Mouse (Mus musculus): ENCODE measurements around the gene Pik3c2a. TPM values are rescaled to one million over a fixed set of nuclear protein-coding genes. Genes with fewer than 3 reads are reported as not detected.
"Not testable (repeated sequence)": the region's sequence is repeated elsewhere in the genome, so short reads cannot be mapped to it uniquely, and the experiment has no call there.

Gene Pik3c2a
- total RNA-seq, 2 experiments from 2014 or later: 26.6 to 33.3 TPM

GRCm38 (mm10) chr7:116409438-116409837 is 33.8 kb downstream of the Pik3c2a start:
- DNase-seq (ENCODE audit: low spot score in 2 of 2): no peak

DNA sequence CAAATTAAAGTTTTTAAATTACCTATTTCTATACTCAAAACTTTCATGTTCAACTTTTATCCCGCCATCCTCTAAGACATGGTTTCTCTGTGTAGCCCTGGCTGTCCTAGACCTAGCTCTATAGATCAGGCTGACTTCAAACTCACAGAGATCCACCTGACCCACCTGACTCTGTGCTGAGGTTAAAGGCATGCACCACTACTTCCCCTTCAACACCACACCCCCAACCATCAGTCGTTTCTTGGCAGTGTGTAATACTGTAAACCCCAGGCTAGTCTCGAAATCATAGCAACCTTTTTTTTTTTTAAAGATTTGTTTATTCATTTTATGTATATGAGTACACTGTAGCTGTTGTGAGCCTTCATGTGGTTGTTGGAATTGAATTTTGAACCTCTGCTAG is 50.9 kb downstream of the Pik3c2a start:
- DNase-seq (ENCODE audit: low spot score in 2 of 2): no peak

DNA sequence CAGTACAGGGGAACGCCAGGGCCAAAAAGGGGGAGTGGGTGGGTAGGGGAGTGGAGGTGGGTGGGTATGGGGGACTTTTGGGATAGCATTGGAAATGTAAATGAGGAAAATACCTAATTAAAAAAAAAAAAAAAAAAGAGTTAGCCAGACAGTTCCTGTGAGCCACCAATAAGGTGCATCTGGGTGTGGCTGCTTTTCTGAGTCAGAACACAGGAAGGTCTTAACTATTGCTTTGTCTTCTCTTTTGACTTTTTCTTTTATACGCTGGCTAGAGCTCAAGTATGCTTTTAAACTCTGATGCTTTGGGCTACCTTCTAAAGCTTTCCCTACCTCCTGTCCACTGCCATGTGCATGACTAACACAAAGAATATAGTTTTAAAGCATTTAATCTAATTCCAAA is 55.9 kb downstream of the Pik3c2a start:
- DNase-seq (ENCODE audit: low spot score in 2 of 2): not testable (repeated sequence)

DNA sequence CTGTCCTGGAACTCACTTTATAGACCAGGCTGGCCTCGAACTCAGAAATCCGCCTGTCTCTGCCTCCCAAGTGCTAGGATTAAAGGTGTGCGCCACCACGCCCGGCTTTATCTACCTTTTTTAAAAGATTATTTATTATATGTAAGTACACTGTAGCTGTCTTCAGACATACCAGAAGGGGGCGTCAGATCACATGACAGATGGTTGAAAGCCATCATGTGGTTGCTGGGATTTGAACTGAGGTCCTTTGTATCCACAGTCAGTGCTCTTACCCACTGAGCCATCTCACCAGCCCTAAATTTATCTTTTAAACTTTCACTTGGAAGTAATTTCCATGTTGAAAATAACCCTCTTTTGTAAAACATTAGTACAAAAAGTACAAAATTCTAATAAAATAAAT is 64.1 kb downstream of the Pik3c2a start:
- DNase-seq (ENCODE audit: low spot score in 2 of 2): not testable (repeated sequence)

GRCm38 (mm10) chr7:116374284-116374683 is 69.0 kb downstream of the Pik3c2a start:
- no peak for DNase-seq (ENCODE audit: low spot score in 2 of 2)

DNA sequence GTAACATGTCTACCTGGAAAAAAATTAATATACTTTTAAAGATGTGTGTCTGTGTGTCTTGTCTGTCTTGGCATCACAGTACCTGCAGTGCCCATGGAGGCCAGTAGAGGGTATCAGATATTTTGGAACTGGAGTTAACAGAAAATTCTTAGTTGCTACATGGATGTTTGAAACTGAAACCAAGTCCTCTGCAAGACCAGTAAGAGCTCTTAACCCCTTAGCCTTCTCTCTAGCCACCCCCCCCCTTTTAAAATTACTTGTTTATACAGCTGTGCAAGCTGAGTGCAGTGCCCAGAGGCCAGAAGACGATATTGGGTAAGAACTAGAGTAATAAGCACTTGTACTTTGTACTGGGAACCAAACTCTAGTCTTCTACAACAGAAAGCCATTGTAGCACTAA is 107.0 kb downstream of the Pik3c2a start:
- peak; percentile 21 to 59 for DNase-seq (ENCODE audit: low spot score in 2 of 2)

- no peak for DNase-seq (ENCODE audit: low spot score in 2 of 2)
Observed at GRCm38 (mm10) chr7:116335133-116335532, 108.1 kb downstream of the Pik3c2a start.

DNA sequence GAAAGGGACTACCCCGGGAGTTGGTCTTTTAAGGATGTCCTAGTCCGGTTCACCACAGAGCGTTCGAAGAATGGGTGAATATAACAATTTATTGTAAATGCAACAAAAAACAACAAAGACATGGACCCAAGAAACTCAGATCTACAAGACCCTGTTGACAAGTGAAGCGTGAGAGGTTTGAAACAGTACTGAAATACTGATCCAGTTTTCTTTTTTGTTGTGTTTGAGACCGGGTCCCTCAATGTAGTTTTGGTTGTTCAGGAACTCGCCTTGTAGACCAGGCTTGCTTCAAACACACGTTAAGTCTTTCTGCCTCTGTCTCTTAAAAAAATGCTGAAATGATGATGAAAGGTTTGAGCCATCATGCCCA is 108.6 kb downstream of the Pik3c2a start:
- DNase-seq (ENCODE audit: low spot score in 2 of 2): no peak

GRCm38 (mm10) chr7:116333713-116334668 is 109.3 kb downstream of the Pik3c2a start, which contains the start of gene Rps13:
TSS of gene Rps13 (minus strand) at chr7:116334195.
- DNase-seq (ENCODE audit: low spot score in 2 of 2): peak; percentile 98 to 99

DNA sequence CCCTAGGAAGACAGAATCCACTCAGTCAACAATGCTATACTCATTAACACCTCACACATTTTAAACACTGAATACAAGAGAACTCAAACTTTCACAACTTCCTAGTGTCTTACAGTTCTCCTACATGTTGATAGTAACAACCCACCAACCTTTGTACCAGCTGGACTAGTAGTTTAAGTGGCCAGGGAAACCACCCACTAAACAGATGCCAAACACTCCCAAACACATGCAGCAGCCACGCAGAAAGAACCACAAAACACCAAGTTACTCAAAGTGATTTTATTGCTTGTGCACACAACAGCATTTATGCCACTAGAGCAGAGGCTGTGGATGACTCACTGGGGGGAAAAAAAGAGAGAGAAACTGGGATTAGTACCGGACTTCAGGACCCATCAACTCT is 112.0 kb downstream of the Pik3c2a start:
- DNase-seq (ENCODE audit: low spot score in 2 of 2): no peak

DNA sequence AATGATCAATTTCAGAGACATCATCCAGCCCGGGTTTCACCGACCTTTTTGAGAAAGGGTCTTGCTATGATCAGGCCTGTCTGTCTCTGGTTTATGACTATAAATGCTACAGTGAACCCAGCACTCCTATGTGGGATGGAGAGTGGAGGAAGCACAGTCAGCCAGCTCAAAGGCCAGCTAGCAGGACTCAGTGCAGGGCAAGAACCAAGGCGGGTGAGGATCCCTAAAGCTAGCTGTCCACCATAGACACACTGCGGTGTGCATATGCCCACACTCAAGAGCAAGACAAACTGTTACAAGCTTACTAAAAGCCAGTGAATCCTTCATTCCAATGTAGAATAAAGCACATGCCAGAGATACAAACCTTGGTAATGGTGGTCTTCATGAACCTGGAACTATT is 113.4 kb downstream of the Pik3c2a start:
- DNase-seq (ENCODE audit: low spot score in 2 of 2): no peak

GRCm38 (mm10) chr7:116328777-116329176 is 114.5 kb downstream of the Pik3c2a start:
- no peak for DNase-seq (ENCODE audit: low spot score in 2 of 2)

DNA sequence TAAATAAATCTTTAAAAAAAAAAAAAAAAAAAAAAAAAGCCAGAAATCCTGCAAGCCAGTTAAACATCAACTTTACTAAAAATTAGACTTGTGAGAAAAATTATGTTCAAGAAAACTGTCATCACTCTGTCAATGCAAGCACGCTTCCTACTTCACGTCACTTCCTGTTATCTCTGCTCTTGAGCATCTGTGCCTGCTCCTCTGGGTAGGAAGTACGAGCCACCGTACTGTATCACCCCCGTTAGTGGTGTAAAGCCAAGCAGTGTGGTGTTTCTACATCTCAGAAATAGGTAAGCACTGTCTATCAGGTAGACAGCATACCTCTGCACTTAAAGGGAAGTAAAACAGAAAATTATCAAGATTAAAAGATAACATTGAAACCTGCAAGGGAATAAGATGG is 115.3 kb downstream of the Pik3c2a start:
- DNase-seq (ENCODE audit: low spot score in 2 of 2): no peak

DNA sequence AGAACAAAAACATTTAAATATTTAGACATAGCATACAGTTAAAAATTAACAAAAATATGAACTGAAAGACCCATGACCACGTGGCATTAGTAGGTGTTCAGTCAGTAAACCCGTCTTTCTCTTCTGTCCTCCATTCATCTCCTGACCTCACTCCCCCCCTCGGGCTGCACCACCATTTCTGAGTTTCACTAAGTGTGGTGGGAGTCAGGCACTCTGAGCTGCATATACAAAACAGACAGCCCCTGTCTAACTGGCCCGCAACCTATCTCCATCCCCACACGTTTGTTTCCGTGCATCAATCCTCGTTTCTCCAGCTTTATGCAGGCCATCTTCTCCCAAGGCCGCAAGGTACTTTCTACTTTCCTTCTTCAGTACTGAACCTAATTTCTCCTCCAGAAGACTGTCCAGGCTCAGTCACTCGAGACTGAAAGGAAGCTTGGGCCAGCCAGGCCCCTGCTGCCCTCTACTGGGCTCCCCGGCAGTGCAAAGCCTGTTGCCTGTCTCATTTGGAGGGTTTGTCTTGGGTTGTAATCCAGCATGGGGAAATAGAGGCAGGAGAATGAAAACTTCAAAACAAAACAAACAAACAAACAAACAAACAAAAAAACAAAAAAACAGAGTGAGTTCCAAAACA is 119.8 kb downstream of the Pik3c2a start:
- DNase-seq (ENCODE audit: low spot score in 2 of 2): peak in 1 of 2 experiments; percentile 63

GRCm38 (mm10) chr7:116309456-116309855 is 133.8 kb downstream of the Pik3c2a start:
- DNase-seq (ENCODE audit: low spot score in 2 of 2): no peak

- DNase-seq (ENCODE audit: low spot score in 2 of 2): no peak
Observed at GRCm38 (mm10) chr7:116308632-116308991, 134.6 kb downstream of the Pik3c2a start.

DNA sequence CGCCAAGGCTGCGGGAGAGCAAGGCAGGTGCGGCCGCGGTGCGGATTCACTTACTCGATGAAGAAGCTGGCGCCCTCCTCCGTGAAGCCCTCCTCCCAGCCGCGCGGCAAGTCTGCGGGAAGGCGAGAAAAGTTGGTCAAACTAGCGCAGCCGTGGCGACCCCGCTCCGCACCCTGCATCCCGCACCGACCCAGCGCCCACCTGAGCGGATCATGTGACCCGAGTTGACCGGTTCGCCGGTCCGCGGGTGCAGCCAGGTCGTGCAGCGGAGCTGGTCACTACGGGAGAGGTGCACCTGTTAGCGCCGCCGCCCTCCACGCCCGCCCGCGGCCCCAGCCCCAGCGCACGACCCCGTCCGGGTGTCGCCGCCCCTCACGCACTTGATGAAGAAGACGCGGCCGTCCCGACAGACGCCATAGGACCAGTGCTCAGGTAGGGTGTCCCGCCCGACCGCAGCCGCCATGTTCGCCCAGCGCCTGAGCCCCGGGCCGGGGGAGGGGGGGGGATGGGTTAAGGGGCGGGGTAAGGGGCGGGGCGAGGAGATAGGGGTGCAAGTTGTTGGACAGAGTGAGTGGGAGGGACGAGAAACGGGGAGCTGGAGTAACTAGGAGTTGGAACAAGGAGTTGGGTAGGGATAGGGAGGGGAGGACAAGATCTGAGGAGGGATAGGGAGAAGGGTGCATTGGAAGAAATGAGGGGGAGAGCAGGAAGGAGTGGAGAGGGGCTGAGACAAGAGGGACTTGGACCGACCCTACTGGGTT is 135.2 kb downstream of the Pik3c2a start, which contains the start of gene Plekha7:
TSS of gene Plekha7 (minus strand) at position 506 of the 761 bp plus-strand sequence.
- no peak for DNase-seq (ENCODE audit: low spot score in 2 of 2)

DNA sequence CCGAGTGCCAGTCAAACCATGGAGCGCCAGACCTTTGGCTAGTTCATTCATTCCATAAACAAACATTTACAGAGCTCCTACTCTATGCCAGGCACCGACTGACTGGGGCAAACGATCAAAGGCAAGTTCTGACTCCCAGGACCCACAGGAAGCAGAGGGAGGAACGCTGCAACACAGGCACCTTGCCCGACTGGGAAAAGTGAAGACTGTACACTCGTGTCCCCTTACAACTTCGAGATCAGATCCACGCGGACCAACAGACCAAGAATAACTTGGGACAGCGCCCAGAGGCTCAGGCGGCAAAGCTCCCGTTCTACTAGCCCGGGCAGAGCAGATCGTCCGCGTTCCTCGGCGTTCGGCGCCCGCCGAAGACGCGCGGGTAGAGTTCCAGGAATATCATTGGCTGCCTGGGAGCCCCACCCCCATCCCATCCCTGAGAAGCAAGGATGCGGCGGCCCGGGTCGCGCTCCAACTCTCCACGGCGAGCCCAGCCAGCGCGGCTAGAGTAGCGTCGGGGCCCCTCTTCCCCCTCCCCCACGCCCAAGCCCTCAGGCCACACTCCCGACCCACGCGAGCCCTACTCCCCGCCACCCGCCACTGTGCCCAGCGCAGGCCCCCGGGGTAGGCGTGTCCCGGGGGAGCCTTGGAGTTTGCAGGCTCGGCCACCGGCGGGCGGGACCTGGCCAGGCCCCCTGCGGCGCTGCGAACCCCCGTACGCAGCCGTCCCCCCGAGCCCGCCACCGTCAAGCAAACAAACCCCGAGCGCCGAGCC is 136.0 kb downstream of the Pik3c2a start:
- DNase-seq (ENCODE audit: low spot score in 2 of 2): peak in 1 of 2 experiments; percentile 45

DNA sequence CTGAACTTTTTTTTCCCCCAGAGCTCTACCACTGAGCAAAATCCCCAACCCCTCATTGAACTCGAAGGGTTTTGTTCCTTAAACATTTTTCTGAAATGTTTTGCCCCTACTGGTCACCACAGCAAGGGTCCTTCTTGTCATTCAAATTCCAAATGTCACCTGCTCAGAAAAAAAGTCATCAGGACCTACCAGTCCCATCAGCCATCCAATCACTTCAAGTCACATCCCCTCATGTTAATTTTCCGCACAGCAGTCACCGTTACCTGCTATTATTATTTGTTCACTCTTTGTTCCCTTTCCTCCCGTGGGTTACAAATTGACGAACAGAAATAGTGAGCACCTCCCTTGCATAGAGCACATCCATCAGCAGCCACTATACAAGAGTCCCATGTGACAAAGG is 136.6 kb downstream of the Pik3c2a start:
- no peak for DNase-seq (ENCODE audit: low spot score in 2 of 2)

- peak in 1 of 2 experiments; percentile 36 for DNase-seq (ENCODE audit: low spot score in 2 of 2)
Observed at GRCm38 (mm10) chr7:116301661-116302311, 141.5 kb downstream of the Pik3c2a start.

Data from layer of hippocampus, postnatal 14 days (tissue).